Mouse (Mus musculus) neural tube, postnatal 0 days (tissue): ENCODE measurements around the gene Pus10. TPM values are rescaled to one million over a fixed set of nuclear protein-coding genes. Genes with fewer than 3 reads are reported as not detected.

Experiments
- polyA plus RNA-seq: library from polyadenylated mRNA; unstranded; fragments of >200 nt; fragmentation: Nextera tagmentation; extraction: Ambion mirVana; gene quantifications from 2 replicates; pipeline ENCODE4 v1.2.1, GENCODE M21; 2015

The Pus10 gene
- polyA plus RNA-seq, result 8.3 and 9.2 TPM in 2 replicates

DNA sequence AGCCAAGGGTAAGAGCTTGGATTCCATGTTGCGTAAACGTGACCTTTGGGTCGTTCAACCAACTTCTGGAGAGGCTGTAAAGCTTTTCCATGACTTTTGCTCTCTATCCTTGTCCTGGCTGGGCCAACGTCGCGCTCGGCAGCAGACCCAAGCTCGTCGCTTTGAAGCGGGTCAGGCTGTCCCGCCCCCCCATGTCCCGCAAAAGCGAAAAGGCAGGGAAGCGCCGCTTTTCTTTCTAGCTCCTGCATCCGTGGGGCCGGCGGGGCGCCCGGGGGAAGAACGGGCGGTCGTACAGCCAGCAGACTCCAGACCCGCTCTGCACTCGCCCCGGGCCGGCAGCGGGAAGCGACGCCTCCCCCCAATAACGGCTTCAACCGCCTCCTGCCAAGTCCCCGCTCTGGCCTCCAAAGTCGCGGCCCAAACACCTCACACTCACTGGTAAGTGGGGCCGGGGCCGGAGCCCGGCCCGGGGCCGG is at the start of gene Pus10:
Pus10 (plus strand) TSS at position 364 of the 476 bp plus-strand sequence.

GRCm38 (mm10) chr11:23632945-23633878 is 32.3 kb upstream of the Pus10 start, which contains the start of gene 0610010F05Rik:
Gene 0610010F05Rik (minus strand): TSS chr11:23633639.

DNA sequence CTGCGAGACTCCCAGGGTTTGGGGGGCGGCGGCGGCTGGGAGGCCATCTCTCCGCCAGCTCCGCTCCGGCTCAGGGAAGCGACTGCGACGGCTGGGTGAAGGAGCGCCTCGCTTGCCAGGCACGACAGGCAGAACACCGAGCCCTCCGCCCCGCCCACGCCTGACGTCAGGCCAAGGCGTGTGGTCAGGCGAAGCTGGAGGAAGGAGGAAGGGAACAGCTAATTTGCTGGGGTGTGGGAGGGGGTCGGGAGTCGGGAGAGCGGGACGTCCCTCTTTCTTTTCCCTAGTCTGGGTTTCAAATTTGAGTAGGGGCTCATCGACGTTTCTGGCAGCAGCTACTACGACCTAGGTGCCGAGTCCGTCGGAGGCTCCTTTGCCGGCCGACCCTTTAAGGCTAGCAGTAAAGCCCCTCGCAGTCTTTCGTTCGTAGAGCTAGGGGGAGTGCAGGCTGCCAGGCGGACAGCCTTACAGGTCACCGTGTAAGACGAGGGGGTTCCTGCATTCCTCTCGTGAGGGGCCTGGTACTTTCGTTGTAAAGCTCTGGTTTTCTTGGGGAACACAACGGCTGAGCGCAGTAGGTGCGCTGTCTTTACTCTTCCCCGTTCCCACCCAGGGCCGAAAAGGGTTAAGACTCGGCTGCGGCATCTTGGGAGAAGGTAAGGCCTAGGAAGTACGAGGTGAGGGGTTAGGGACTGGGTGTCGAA is 476 bp downstream of the Pus10 start, which contains the start of gene Pex13:
Pex13 (minus strand) TSS at position 162 of the 704 bp plus-strand sequence.

GRCm38 (mm10) chr11:23770760-23771506 is 105.5 kb downstream of the Pus10 start, which contains the start of gene Rel:
Gene Rel (minus strand): TSS chr11:23770970.

Other genes with a start within 250 kb of the Pus10 start
- 49.5 and 52.8 TPM in 2 replicates for gene Ahsa2, start 167.6 kb upstream of the Pus10 start, polyA plus RNA-seq
- 0.17 TPM in 1 of 2 replicates, not detected in the other for gene 1700093K21Rik, start 144.5 kb upstream of the Pus10 start, polyA plus RNA-seq
- 118 and 121 TPM in 2 replicates for gene 0610010F05Rik, start 32.0 kb upstream of the Pus10 start, polyA plus RNA-seq
- 24.8 and 32.1 TPM in 2 replicates for gene Pex13, start 285 bp downstream of the Pus10 start, polyA plus RNA-seq
- 0.83 and 0.84 TPM in 2 replicates for gene Rel, start 105.3 kb downstream of the Pus10 start, polyA plus RNA-seq
- 9.3 and 10.3 TPM in 2 replicates for gene Papolg, start 229.6 kb downstream of the Pus10 start, polyA plus RNA-seq